Mouse (Mus musculus) left cerebral cortex, adult 8-10 months (tissue): ENCODE data around the gene Slc19a1. TPM values are rescaled to one million over a fixed set of nuclear protein-coding genes. Genes with fewer than 3 reads are reported as not detected.

Experiments used
- DNase-seq, 2 experiments: peaks; one replicate each; pipeline ENCODE4 v3.0.0; 2022; ENCODE audit warnings: low spot score in 2 of 2
- total RNA-seq, 4 experiments: library from RNA; stranded (reverse); gene quantifications; 2 replicates each; pipeline ENCODE4 v1.2.4; 2022

Gene Slc19a1
- 10 to 100 TPM; 20.0 to 24.7 (median 22.1) TPM for total RNA-seq

DNA sequence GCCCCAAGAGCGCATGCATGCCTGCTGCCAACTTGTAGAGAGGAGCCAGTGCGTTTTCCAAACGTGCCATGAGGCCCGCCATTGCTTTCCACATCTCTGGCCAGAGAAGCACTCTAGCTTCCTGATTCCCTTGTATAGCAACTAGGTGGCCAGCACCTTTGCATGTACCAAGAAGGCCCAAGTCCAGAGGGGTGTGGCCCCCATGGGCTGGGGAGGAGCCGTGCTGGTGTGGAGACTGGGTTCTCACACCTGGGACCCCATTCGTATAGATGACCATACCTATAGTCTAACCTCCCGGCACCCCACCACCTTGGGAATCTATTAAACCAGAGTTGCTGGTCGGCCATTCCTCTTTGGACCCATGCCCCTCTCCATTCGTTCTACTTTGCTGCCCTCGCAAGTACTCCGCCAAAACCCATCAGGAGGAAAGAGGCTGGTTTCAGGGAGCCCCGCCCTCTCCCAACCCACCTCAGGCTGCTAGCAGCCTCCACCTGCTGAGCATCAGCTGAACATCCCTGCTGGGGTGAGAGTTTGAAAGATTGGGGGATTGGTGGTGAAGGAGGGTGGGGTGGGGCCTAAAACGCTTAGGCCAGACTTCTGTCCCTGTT, at the start of gene Slc19a1:
TSS of gene Slc19a1 (plus strand) at position 474 of the 608 bp plus-strand sequence.
- DNase-seq, result no peak

DNA sequence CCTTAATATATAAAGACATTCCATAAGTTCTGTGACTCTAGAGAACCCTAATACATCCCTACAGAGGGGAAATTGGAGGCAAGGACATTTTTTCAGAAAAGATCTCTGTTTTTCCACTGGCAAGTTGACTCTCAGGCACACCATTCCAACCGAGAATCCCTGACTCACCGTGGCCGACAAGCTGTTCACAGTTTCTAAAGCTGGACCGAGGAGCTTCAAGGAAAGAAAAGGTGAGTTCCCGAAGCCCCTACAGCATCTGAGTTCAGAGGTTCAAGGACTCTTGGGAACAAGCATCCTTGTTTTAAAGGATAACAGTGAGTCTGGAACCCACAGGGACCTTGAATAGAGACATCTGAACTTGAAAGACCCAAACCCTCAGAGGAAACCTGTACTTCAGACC, 43.5 kb upstream of the Slc19a1 start:
- no peak for DNase-seq

DNA sequence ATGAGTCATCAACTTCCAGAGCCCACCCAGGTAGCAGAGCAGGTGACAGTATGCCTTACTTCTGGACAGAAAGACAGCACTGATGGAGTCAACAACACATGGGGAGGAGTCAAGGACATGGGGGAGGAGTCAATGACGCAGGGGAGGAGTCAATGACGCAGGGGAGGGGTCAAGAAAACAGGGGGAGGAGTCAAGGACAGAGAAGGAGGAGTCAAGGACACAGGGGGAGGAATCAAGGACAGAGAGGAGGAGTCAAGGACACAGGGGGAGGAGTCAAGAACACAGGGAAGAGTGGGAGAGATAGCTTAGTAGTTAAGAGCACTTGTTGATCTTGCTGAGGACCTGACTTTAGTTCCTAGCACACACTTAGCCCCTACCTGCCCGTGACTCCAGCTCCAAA, 39.6 kb upstream of the Slc19a1 start:
- DNase-seq, result no peak

DNA sequence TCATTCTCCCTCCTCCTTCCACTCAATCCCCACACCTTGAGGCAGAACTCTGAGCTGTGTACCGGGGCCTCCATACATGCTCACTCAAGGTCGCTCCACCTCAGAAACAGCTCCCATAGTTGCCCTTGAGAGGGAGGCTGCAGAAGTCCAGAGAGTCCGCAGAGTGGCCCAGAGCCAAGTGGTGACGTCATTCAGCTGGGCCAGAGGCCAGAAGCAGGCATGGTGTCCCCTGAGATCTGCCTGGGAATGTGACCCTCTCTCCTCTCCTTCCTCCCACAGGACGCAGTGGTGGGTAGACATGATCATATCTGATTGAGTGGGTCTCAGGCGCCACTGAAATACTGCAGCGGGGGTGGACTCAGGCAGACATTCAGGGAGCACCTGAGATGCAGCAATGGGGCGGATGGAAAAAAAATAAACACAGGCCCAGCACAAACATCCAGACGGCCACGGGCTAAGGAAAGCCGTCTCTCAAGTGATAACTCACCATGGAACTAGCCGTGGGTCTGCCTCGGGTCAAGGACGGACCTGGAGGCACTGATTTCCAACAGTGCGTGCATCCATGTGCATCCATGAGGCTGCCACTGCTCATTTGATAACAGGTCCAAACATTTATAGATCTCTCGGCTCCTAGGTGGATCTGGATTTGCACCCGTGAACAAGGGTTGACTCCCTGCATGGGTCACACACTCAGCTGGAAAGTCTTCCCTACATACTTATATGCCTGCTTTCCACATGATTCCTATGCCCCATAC, 34.1 kb upstream of the Slc19a1 start:
- no peak for DNase-seq

DNA sequence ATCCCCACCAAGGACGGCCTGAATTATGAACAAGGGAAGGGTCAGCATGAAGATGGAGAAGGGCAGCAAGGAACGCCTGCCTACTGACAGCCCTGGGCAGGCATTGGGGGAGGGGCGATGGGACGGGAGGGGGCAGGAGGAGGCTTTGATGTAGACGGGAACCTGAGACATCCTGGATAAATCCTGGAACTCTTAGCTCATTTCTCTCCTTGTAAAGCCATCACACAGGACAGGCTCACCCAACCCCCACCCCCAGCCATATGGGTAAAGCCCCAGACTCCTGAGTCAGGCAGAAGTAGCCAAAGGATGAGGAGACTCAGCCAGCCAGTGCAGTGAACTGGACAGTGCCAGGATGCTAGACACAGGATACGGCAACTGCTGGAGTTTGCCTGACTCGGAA, 27.1 kb upstream of the Slc19a1 start:
- DNase-seq, result no peak

DNA sequence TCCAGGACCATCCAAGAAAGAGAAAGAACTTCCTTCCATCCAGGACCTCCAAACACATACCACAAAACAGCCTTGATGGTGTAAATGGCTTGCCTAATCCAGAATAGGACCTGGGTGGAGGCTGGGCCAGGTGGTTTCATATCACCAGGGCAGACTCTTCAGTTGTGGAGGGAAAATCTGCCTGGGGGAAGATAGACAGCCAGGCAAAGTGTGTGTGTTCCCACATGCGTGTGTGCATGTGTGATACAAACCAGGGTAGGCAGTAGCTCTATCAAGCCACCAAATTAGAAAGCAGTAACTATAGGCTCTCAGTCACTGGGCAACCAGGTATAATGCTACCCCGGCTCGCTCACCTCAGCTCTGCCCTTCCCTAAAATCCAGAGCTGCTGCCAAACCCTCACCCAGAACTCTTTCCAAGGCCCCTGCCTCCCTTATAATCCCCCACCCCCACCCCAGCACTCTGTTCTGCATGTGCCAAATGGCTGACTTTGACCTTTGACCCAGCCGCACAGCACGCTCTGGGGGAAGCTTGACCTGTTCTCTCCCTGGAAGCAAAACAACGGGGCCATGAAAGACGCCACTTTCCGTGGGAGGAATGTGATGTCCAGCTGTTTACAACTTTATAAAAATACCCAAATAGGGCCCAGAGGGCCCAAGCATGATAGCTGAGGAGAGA, 24.5 kb upstream of the Slc19a1 start:
- DNase-seq, result no peak

DNA sequence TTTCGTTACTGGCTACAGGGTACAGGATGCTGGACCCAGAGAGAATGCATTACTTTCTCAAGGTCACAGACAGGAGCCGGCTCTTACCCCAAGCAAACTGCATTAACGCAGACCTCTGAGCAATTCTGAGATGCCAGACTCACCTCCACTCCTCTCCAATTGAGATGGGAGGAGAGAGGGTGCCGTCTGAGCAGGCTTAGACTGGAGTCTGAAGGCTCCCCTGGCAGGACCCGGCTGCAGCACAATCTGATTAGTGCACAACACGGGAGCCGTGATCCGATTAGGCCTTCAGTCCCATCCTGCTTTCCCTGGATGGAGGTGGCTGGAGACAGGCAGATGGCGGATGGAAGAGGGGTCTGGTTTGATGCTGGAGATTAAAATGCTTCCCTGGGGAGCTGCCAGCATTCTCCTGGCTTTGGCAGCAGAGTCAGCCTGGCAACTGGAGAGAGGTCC, 23.9 kb upstream of the Slc19a1 start:
- peak in 1 of 2 experiments; percentile 21 for DNase-seq

DNA sequence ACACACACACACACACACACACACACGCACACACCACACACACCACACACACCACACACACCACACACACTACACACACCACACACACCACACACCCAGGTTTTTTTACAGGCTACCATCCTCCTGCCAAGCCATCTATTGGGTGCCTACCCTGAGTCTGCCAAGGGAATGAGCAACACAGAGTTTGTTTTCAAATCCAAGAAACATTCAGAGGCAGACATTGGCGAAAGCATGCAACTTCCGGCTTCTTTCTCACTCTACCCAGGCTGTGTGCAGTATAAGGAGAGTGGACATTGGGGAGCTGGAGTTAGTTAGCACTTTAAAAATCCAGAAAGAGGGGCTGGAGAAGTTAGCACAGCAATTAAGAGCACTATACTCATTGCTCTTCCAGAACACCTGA, 23.3 kb upstream of the Slc19a1 start:
- no peak for DNase-seq

DNA sequence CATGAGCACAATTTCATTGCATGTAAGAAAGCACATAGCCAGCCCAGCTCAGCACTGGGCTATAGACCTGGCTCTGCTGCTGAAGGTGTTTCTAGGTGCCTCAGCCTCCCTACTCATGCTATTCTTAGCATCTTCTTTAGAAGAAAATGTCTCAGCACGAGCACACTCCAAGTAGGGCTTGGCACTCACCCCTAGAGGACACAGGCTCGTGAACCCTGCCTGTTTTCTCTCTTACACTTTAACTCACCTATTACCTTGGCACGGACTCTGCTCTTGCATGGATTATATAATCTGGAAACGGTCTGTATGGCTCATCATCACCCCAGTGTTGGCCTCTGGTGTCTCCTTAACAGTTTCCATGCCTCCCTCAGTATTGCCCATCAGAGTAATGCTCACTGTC, 20.4 kb upstream of the Slc19a1 start:
- no peak for DNase-seq

DNA sequence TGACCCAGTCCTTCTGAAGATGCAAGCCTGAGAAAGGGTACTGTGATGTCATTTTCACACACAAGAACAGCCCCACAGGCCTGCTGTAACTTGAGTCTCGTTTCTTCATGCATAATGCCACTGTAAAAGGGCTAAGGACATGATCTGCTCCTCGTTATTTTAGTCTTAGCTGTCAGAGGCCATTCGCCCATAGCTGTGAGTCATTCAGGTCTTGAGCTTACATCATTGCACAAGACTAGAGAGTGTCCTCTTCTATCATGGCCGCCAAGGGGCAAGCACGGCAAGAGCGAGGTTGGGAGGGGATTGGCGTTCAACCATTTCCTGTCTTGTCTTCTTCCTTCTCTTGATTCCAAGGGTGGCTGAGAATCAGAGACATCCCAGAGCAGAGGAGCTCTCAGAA, 16.0 kb upstream of the Slc19a1 start:
- DNase-seq, result no peak

DNA sequence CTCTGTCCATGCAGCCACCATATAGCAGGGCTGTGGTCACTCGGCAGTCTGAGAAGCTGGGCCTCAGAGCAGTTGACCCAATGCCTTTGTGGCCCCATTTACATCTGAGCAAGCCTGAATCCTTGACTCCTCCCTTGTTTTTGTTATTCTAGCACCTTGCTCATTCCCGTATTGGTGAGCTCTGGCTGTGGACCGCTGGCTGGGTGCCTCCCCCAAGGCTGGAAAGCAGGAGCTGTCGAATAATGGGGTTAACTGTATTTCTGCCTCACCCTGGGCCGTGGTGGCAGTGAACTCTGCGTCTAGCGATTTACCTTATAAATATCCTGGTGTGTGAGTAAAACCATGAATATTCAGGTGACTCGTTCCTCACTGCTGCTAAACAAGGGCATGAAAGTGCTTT, 15.5 kb upstream of the Slc19a1 start:
- DNase-seq, result no peak

DNA sequence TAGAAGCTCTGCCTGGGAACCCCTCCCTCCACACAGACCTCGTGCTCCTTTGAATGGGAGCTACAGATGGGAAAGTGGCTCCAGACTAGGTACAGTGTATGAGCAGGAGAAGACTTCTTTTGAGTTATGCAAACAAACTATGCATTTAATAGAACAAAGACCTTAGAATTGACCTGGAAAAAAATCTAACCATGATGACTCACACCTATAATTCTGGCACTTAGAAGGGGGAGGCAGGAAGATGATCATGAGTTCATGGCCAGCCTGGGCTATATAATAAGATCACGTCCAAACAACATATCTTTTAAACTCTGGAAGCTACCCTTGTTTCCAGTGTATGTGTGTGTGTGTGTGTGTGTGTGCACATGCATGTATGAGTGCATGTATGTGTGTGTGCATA, 15.0 kb upstream of the Slc19a1 start:
- no peak for DNase-seq

DNA sequence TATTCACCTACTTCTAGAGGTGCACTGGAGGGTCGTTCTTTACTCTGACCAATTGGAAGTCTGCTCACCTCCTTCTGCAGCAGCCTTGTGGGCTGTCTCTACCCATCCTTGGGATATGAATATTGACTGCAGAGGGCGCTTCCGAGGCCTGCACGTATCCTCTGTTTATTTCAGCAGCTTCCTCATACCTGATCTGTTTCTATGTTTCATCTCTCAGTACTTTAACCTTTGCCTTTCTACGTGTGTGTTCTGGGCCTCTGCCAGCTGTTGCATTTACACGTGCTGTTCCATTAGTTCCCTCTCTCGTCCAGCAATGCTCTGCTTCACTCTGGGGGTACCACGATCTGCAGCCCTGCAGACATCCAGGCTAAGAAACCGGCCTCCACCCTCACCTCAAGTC, 14.4 kb upstream of the Slc19a1 start:
- no peak for DNase-seq

DNA sequence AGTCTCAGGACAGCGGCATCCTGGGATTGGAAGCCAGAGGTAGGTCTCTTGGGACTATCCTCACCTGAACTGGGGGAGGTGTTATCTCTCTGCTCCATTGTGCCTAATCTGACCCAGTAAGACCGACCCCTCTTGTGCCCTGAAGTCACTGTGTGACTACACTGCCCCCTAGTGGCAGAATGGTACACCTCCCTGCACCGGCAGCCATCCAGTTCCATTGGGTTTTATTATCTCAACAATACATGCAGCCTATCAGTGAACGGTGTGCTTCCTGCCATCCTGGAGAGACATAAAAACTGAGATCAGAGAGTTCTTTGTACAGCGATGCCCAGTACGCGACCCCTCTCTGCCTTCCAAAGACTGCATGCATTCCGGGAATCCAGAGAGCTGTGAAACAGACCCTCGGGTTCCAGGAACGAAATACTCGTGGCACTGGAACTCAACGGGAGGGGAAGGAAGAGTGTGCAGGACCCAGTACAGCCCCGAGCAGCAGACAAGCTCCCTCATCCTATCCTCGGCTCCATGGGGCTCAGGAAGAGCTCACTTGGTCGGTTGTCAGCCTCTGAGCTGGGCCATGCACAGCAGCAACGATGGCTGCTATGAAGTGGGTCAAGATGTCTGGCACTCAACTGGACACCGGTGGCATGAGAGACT, 10.5 kb upstream of the Slc19a1 start:
- peak; percentile 63 to 64 for DNase-seq

DNA sequence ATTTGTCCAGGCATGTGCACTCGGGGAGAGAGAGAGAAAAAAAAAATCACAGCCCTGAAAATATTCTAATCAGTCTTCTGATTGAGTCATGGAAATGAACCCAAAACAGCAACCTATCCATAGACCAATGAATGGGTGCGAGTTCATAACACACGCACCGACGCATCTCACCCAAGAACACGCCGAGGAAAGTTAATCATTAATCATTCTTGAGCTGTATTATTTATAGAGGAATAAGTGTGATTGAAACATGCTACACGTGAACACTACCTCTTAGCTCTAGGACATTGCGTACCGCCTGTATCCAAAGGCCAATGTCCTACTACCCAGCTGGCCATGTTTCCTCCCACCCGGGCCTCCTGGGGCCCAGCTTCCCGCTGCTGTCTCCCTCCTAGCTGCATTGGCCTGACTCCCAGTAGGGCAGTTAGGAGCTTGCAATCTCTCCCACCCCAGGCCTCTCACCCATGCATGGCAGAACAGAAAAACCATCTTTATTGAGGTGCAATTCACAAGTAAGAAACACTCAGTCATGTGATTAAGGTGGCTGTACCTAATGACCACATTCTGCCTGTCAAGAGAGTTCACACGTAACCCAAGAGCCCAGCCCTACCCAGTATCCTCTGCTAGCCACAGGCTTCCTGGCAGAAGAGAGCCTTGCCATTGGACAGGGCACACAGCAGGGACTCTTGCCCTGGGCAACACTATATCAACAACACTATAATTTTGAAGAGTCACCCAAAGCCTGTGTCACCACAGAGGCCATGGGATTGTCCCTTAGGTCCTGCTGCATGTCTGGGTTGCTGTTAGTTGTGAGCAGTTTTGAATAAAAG, 9.5 kb upstream of the Slc19a1 start:
- no peak for DNase-seq

DNA sequence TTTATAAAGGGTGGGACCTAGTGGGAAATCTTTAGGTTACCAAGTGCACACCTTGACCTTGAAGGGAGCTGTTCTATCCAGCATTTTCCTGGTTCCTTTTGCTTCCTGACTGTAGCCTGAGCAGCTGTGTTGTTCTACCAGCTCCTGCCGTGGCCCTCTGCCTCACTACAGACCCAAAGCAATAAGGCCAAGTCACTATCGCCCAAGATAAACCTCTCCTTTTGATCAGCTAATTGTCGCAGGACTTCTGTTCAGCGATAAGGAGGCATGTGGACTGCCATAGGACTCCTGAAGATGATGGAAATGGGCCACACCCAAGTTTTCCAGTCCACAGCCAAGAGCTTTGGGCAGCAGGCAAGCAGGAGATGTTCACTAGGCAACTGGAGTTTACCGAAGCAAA, 7.8 kb upstream of the Slc19a1 start:
- no peak for DNase-seq

DNA sequence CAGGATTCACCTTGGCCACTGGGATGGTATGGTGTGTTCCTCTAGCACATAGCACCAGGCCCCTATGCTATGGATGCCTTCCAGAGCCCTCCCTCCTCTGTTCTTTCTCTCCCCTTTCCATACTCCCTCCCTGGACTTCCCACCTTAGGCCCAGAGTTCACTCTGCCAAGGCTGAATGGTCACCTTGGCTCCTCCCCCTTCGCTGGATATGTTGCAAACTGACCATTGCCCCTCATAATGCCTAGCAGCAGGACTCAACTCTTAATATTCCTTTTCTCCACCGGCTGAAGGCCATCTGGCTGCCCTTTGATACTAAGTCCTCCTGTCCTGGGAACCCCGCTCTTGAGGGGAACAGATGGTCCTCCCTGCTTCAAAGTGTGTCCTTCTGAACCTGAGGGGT, 5.1 kb upstream of the Slc19a1 start:
- no peak for DNase-seq

DNA sequence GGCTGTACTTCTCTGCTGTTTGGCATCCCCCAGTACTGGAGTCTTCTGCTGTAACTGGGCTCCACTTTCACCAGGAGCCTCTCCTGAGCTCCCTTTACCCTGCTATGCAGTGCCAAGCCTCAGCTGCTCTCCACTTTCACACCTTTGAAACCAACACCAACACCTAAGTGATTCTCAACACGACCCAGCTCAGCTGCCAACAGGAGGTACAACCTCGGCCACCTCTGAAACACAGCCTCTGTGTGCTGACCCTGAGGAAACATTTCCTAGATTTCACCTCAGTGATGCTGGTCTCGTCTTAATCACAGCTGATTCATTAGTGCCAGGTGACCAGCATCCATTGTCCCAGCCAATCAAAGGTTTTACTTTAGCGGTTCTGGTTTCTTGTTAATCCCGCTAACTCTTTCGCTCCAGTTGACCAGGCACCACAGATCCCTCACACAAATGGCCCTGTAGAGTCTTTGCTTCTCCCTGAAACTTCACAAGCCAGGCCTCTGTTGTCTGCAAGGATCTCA, 3.2 kb upstream of the Slc19a1 start:
- no peak for DNase-seq

DNA sequence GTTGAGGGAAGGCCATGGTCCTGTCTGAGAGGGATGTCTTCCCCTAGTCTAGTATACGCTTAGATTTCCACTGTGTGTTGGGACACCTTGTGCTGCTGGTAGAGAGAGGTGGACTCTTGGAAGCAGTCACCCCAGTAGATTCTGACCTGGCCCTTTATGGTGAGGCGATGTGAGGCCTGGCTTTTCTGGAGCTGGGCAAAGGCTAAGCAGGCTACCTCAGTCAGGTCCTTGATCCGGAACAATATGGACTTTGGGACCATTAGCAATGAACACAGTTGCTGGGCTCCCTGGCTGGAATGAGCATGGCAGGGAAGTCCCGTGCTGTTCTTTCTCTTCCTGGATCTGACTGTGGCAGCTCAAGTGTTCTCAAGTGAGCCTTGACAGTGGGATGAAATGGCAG, 2.3 kb upstream of the Slc19a1 start:
- DNase-seq, result no peak

DNA sequence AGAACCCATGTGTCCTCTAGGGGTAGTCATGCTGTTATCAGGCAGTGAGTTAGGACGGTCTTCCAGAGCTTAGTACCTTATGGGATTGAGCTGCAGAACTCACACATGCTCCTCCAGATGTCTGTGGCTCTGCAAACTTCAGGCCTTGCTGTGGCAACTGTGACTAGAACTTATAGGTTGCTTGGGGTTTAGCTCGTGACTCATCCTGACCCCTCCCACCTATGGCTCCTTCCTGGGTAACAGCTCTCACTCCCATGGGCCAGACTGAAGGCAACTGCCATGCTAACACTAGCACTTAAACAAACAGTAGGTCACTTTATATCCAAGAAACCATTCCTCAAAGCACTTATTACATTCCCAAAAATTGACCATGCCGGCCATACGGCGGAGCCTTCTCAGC, 1.4 kb upstream of the Slc19a1 start:
- DNase-seq, result no peak
